Comparison of ENCODE assay signal across 14 mouse cellular contexts in the genomic region with DNA sequence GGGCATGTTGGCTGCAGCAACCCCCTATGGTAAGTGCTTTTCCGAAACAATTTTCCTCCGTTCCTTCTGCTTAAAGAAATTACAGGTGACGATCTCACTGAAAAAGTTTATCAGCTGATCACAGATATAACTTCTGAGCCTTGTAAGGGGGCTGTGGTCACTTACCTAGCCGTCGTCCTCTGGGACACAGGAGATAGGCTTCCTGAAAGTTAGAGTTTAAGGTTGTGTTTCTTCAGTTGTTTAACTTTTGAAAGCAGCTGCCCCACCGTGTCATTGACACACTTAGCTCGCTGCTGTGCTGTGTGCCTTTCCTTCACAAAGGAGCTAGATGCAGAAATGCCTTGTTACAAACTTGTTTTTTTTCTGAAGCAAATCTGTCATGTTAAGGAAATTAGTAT. TPM values are rescaled to one million over a fixed set of nuclear protein-coding genes. Genes with fewer than 3 reads are reported as not detected.
DNase-seq lines count a peak whose midpoint lies in the region; ATAC-seq and TF ChIP-seq lines count a peak whose summit lies in the region.
"Had no signal": no experiment of that assay in that cellular context is flagged by ENCODE, and none has a peak within 500 bp of the region (broad histone marks: within the 10 kb centered on the region; RNA-seq: fewer than 3 reads in every experiment).

No protein-coding gene starts in this region.

- no peak for DNase-seq in heart, adult 9 months (ENCODE audit: low spot score in 2 of 2)
- no peak for DNase-seq in liver, embryonic 11.5 days (ENCODE audit: low spot score)
- no peak for DNase-seq in kidney, adult 11 months
- no peak for DNase-seq in left cerebral cortex, postnatal 25 days (ENCODE audit: low spot score in 2 of 2)
- DNase-seq in frontal cortex, postnatal 10 days (ENCODE audit: low spot score in 2 of 2), result no peak
- DNase-seq: cerebellum, adult 9-11 months; kidney, adult 8-10 months; lung, postnatal 14 days; right cerebral cortex, postnatal 4 days had no signal

- H3K27ac ChIP-seq in heart, embryonic 16.5 days (ENCODE audit: low read length), result peak overlapping the region; percentile 97
- H3K27ac ChIP-seq in liver, embryonic 11.5 days (ENCODE audit: low read depth, low read length), result peak overlapping the region; percentile 91

- intact Hi-C loops in left cerebral cortex, postnatal 25 days (cut with DNase I), result no loop called here

- H3K79me2 ChIP-seq in myocyte (ENCODE audit: control insufficient read depth, insufficient read depth), result no peaks in the 10 kb centered on the region

- H3ac ChIP-seq in myocyte (ENCODE audit: control insufficient read depth, insufficient read length), result no peak overlapping the region

- H3K4me3 ChIP-seq in heart, embryonic 16.5 days (ENCODE audit: low read length), result peak overlapping the region; percentile 61
- H3K4me3 ChIP-seq in liver, embryonic 11.5 days (ENCODE audit: low read depth, low read length), result peak overlapping the region; percentile 50
- no peak overlapping the region for H3K4me3 ChIP-seq in myocyte

- H3K4me2 ChIP-seq in heart, embryonic 16.5 days (ENCODE audit: low read depth, low read length), result peak overlapping the region; percentile 44
- H3K4me2 ChIP-seq in liver, embryonic 11.5 days, result peak overlapping the region; percentile 75
- H3K4me2 ChIP-seq in myocyte (ENCODE audit: low read depth), result peak overlapping the region; percentile 73

- H3K4me1 ChIP-seq in heart, embryonic 16.5 days (ENCODE audit: control insufficient read depth, insufficient read depth, low read length), result peaks cover 7% of the 10 kb centered on the region
- peaks cover 12% of the 10 kb centered on the region for H3K4me1 ChIP-seq in liver, embryonic 11.5 days (replicated peaks; ENCODE audit: control insufficient read depth, insufficient read depth, low read length)

- peak; percentile 19; the same call in 1 of the 2 replicates for ATAC-seq in heart, embryonic 16.5 days (replicated peaks; ENCODE audit: extremely low read depth, insufficient read depth, low FRiP score)
- ATAC-seq in common myeloid progenitor, adult 5-6 weeks (replicated peaks; ENCODE audit: low read depth, poor library complexity, severe bottlenecking), result peak; percentile 46
- ATAC-seq in liver, embryonic 11.5 days (replicated peaks; ENCODE audit: low FRiP score), result peak; percentile 64

- WGBS in heart, embryonic 16.5 days, result 13% methylated on average over 7 of the region's 7 CpGs
- WGBS in liver, embryonic 11.5 days, result 29% methylated on average over 7 of the region's 7 CpGs

- no peaks in the 10 kb centered on the region for H3K27me3 ChIP-seq in heart, embryonic 16.5 days (ENCODE audit: control insufficient read depth, insufficient read depth, low read length)
- no peaks in the 10 kb centered on the region for H3K27me3 ChIP-seq in liver, embryonic 11.5 days (replicated peaks; ENCODE audit: control insufficient read depth, insufficient read depth, low read length)
- H3K27me3 ChIP-seq in myocyte (ENCODE audit: control insufficient read depth, insufficient read depth, insufficient read length), result no peaks in the 10 kb centered on the region

- peaks cover 12% of the 10 kb centered on the region for H3K36me3 ChIP-seq in heart, embryonic 16.5 days (ENCODE audit: control insufficient read depth, insufficient read depth)
- H3K36me3 ChIP-seq in liver, embryonic 11.5 days (ENCODE audit: control insufficient read depth, insufficient read depth, low read length), result peaks cover 5% of the 10 kb centered on the region; the same call in 1 of the 2 replicates
- no peaks in the 10 kb centered on the region for H3K36me3 ChIP-seq in myocyte (ENCODE audit: control insufficient read depth, insufficient read depth)

- peaks cover 5% of the 10 kb centered on the region for H3K9me3 ChIP-seq in heart, embryonic 16.5 days (replicated peaks; ENCODE audit: control insufficient read depth, low read length)
- H3K9me3 ChIP-seq in liver, embryonic 11.5 days (ENCODE audit: control insufficient read depth, low read length), result peaks cover 3% of the 10 kb centered on the region; the same call in 1 of the 2 replicates

- TF ChIP-seq POLR2A in myocyte (IDR thresholded peaks at IDR 0.05; ENCODE audit: insufficient read length, low read depth), result no peak

- peak overlapping the region; percentile 83 for H3K9ac ChIP-seq in heart, embryonic 16.5 days (ENCODE audit: low read length)
- H3K9ac ChIP-seq in liver, embryonic 11.5 days (ENCODE audit: low read depth, low read length), result peak overlapping the region; percentile 60

TF ChIP-seq in myocyte, 11 proteins besides CTCF, POLR2A, EP300 and RAD21:
- TF ChIP-seq MYOD1 (IDR thresholded peaks at IDR 0.05; ENCODE audit: control insufficient read depth in 1 of 3, insufficient read length in 2 of 3, low read depth in 2 of 3) (peak; percentile 47 to 72 (median 56)), TCF3 (IDR thresholded peaks at IDR 0.05; ENCODE audit: insufficient read length, low read depth) (no peak)

RNA-seq across cellular contexts. Expression of a gene that starts 0.3 kb away (rescaled TPM):
- 33.0 and 37.1 TPM in 2 replicates for polyA plus RNA-seq in heart, embryonic 16.5 days (2015; fragmentation: Nextera tagmentation; extraction: Ambion mirVana)
- 0.27 and 0.53 TPM in 2 replicates for total RNA-seq in common myeloid progenitor, adult 5-6 weeks (2017)
- polyA plus RNA-seq in liver, embryonic 11.5 days (2014; fragmentation: Nextera tagmentation; extraction: Ambion mirVana), result 2.1 and 2.8 TPM in 2 replicates
- 2.4 TPM for polyA plus RNA-seq in myocyte (2012; fragmentation: generic; extraction: Trizol)
- total RNA-seq in left cerebral cortex, postnatal 25 days (2021), result under 1 TPM in 1 of 2 experiments, not detected in 1; 0.14 TPM
- total RNA-seq: layer of hippocampus, adult 18-20 months had no signal
- polyA plus RNA-seq: testis, adult 2 months had no signal

RNA-seq across cellular contexts. Expression of a gene that starts 31.7 kb away (rescaled TPM):
- polyA plus RNA-seq in heart, embryonic 16.5 days (2015; fragmentation: Nextera tagmentation; extraction: Ambion mirVana), result 11.3 and 14.0 TPM in 2 replicates
- total RNA-seq in common myeloid progenitor, adult 5-6 weeks (2017), result 49.8 and 57.5 TPM in 2 replicates
- 30.4 and 32.4 TPM in 2 replicates for polyA plus RNA-seq in liver, embryonic 11.5 days (2014; fragmentation: Nextera tagmentation; extraction: Ambion mirVana)
- 1.3 TPM for polyA plus RNA-seq in myocyte (2012; fragmentation: generic; extraction: Trizol)
- 1 to 10 TPM; 5.4 to 9.0 TPM for total RNA-seq in left cerebral cortex, postnatal 25 days (2021)

RNA-seq across cellular contexts. Expression of a gene that starts 50.2 kb away (rescaled TPM):
- polyA plus RNA-seq in heart, embryonic 16.5 days (2015; fragmentation: Nextera tagmentation; extraction: Ambion mirVana), result 24.7 and 25.3 TPM in 2 replicates
- 15.0 and 16.9 TPM in 2 replicates for total RNA-seq in common myeloid progenitor, adult 5-6 weeks (2017)
- 17.3 and 17.8 TPM in 2 replicates for polyA plus RNA-seq in liver, embryonic 11.5 days (2014; fragmentation: Nextera tagmentation; extraction: Ambion mirVana)
- polyA plus RNA-seq in myocyte (2012; fragmentation: generic; extraction: Trizol), result 4.2 TPM
- total RNA-seq in left cerebral cortex, postnatal 25 days (2021), result 10 to 100 TPM; 18.2 to 20.6 TPM

RNA-seq across cellular contexts. Expression of a gene that starts 51.3 kb away (rescaled TPM):
- polyA plus RNA-seq in heart, embryonic 16.5 days (2015; fragmentation: Nextera tagmentation; extraction: Ambion mirVana), result 16.8 and 18.9 TPM in 2 replicates
- total RNA-seq in common myeloid progenitor, adult 5-6 weeks (2017), result 47.6 and 51.1 TPM in 2 replicates
- 23.4 and 26.3 TPM in 2 replicates for polyA plus RNA-seq in liver, embryonic 11.5 days (2014; fragmentation: Nextera tagmentation; extraction: Ambion mirVana)
- 2.9 TPM for polyA plus RNA-seq in myocyte (2012; fragmentation: generic; extraction: Trizol)
- total RNA-seq in left cerebral cortex, postnatal 25 days (2021), result 10 to 100 TPM; 13.5 to 16.4 TPM

RNA-seq across cellular contexts. Expression of a gene that starts 55.1 kb away (rescaled TPM):
- 52.3 and 52.9 TPM in 2 replicates for polyA plus RNA-seq in heart, embryonic 16.5 days (2015; fragmentation: Nextera tagmentation; extraction: Ambion mirVana)
- total RNA-seq in common myeloid progenitor, adult 5-6 weeks (2017), result 37.9 and 38.4 TPM in 2 replicates
- 67.2 and 70.8 TPM in 2 replicates for polyA plus RNA-seq in liver, embryonic 11.5 days (2014; fragmentation: Nextera tagmentation; extraction: Ambion mirVana)
- polyA plus RNA-seq in myocyte (2012; fragmentation: generic; extraction: Trizol), result 51.0 TPM
- 10 to 100 TPM; 55.5 to 59.5 TPM for total RNA-seq in left cerebral cortex, postnatal 25 days (2021)
